Mouse (Mus musculus): ENCODE measurements around the gene Man1c1.

DNA sequence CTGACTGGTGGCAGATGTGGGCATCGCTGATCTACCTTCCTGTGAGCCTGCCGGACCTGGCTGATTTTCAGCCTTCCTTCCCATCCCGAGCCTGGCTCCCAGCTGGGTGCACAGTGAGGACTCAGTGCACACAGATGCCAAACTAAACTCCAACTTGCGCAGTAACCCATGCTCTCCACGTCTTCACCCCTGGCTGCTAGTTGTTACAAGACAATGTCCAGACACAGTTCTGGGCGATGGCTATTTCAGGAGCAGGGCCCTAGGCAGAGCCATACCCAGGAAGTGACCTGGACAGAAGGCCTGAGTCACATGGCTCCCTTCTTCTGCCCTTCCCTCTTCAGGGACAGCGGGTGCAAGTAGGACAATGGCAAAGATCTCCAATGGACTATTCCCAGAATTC lies 76.0 kb downstream of the Man1c1 start:
- TF ChIP-seq POLR2A (IDR thresholded peaks at IDR 0.05; ENCODE audit: borderline replicate concordance, low read depth, low read length) (no peak), CTCF (IDR thresholded peaks at IDR 0.05; ENCODE audit: low read depth, low read length) (no peak)

Measured in bone marrow macrophage, adult 2 months (primary cell).